Mouse (Mus musculus): ENCODE results near the gene Zbtb16.

Gene Zbtb16

GRCm38 (mm10) chr9:48604939-48605598 is 231.0 kb downstream of the Zbtb16 start, which contains the start of gene Nnmt:
Nnmt (minus strand) TSS chr9:48605153.
- DNase-seq (ENCODE audit: low read depth, low spot score) = no peak

Measured in A20 (cell line).